Mouse (Mus musculus) CH12.LX (cell line): ENCODE data around the gene Shbg.

Experiments
- BHLHE40 ChIP-seq: IDR thresholded peaks from 2 replicates; pipeline ENCODE4 v1.6.1; 2011; ENCODE audit warnings: mild to moderate bottlenecking, low read depth, low read length, improper control_type of control experiment
- CHD2 ChIP-seq: IDR thresholded peaks from 2 replicates; pipeline ENCODE4 v1.6.1; 2011; ENCODE audit warnings: low read length, improper control_type of control experiment
- CTCF ChIP-seq, 2 experiments: IDR thresholded peaks in 1 of 2; conservative IDR thresholded peaks in 1 of 2; 2 replicates each; pipeline ENCODE4 v1.5.1; 2011 to 2012; ENCODE audit warnings: low read depth in 2 of 2, low read length in 2 of 2, improper control_type of control experiment in 1 of 2, inconsistent platforms in 1 of 2, mild to moderate bottlenecking in 1 of 2, moderate library complexity in 1 of 2
- EP300 ChIP-seq: IDR thresholded peaks from 2 replicates; pipeline ENCODE4 v1.6.1; 2011; ENCODE audit warnings: low read length, improper control_type of control experiment
- ETS1 ChIP-seq: conservative IDR thresholded peaks from 2 replicates; pipeline ENCODE4 v1.6.1; 2012; ENCODE audit warnings: low read depth, mild to moderate bottlenecking, inconsistent platforms, low read length, improper control_type of control experiment, moderate library complexity
- MAX ChIP-seq: IDR thresholded peaks from 2 replicates; pipeline ENCODE4 v1.6.1; 2011; ENCODE audit warnings: low read length, improper control_type of control experiment
- POLR2A ChIP-seq: IDR thresholded peaks from 2 replicates; pipeline ENCODE4 v1.6.1; 2011; ENCODE audit warnings: low read depth, mild to moderate bottlenecking, improper control_type of control experiment, low read length
- USF2 ChIP-seq: conservative IDR thresholded peaks from 2 replicates; pipeline ENCODE4 v1.6.1; 2011; ENCODE audit warnings: low read depth, low read length, improper control_type of control experiment
- ZMIZ1 ChIP-seq: IDR thresholded peaks from 2 replicates; pipeline ENCODE4 v1.6.1; 2012; ENCODE audit warnings: low read depth, mild to moderate bottlenecking, inconsistent platforms, low read length, improper control_type of control experiment

- TF ChIP-seq CHD2, result peak; percentile 37; the same call in 1 of the 2 replicates
- TF ChIP-seq EP300, result no peak
- peak; percentile 98 for TF ChIP-seq POLR2A
- peak; percentile 94 for TF ChIP-seq MAX
- peak in 1 of 2 experiments; percentile 52; a peak in 2 of 4 replicates for TF ChIP-seq CTCF (conservative IDR thresholded peaks at IDR 0.05 in 1 of 2, IDR thresholded peaks at IDR 0.05 in 1 of 2; ENCODE audit: low read depth in 2 of 2, low read length in 2 of 2)
- no peak for TF ChIP-seq USF2
- TF ChIP-seq ETS1, result peak; percentile 54; the same call in 1 of the 2 replicates
- peak; percentile 97 for TF ChIP-seq ZMIZ1
- peak; percentile 33 for TF ChIP-seq BHLHE40
Observed at GRCm38 (mm10) chr11:69662213-69662966, 44.7 kb upstream of the Shbg start, which contains the start of gene Mpdu1.
